Mouse (Mus musculus) neutrophil, adult 5-6 weeks (primary cell): ENCODE data around the gene Ankrd44. TPM values are rescaled to one million over a fixed set of nuclear protein-coding genes. Genes with fewer than 3 reads are reported as not detected.
A peak's percentile ranks its signal among the peaks of the same experiment; 100 is the strongest.
"Not testable (repeated sequence)": the region's sequence is repeated elsewhere in the genome, so short reads cannot be mapped to it uniquely, and the experiment has no call there.

Experiments used
- ATAC-seq: fragments of 151-379, 151-347 bp; 2 replicates; pipeline ENCODE4 v1.8.0; 2017; ENCODE audit warnings: mild to moderate bottlenecking, moderate TSS enrichment; ENCODE audit not compliant: insufficient number of reproducible peaks, poor library complexity, low FRiP score, severe bottlenecking; ENCODE audit errors: extremely low read depth
- total RNA-seq: library from RNA; stranded (forward); fragments of 200-1000 nt; gene quantifications from 2 replicates; pipeline ENCODE4 v1.2.3, GENCODE M21; 2017

Ankrd44 gene
- total RNA-seq = 387 and 407 TPM in 2 replicates

GRCm38 (mm10) chr1:54925971-54926771 lies at the start of gene Ankrd44:
Ankrd44 (minus strand) TSS chr1:54926387.
- ATAC-seq = peak; percentile 71

GRCm38 (mm10) chr1:54971687-54972404 lies 45.7 kb upstream of the Ankrd44 start:
- no peak for ATAC-seq

DNA sequence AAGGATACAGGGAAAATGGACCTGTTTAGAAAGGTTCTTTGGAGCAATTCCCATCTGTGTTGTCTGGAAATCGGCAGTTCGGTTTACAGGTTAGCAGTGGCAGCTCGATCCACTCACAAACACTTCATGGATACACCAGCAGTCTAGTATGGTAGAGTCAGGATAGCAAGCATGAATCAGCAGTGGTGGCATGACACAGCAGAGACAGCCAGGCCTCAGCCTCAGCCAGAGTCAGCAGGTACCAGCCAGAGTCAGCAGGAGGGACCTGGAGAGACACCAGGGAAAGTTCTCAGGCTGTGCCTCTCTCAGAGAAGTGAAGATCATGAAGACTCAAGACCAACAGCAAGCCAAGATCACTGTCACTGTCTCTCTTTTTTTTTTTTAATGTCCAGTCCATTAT lies 40.7 kb upstream of the Ankrd44 start:
- no peak for ATAC-seq

- ATAC-seq = no peak
Measured at GRCm38 (mm10) chr1:54965159-54965995, 39.2 kb upstream of the Ankrd44 start.

DNA sequence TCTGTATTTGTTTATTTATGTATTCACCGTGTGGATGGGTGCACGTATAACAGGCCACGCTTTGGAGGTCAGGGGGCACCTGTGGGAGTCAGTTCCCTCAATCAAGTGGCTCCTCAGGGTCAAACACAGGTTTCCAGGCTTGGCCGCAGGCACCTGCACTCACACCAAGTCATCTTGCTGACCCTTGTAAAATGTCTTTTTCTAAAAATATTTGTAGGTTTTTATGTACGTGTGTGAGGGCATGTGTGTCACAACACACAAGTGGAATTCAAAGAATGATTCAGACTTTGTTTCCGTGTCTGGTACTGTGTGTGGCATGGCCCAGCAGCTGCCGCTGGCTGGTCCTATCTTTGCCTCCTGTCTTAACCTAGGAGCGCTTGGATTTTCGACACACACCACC lies 35.5 kb upstream of the Ankrd44 start:
- ATAC-seq = no peak

GRCm38 (mm10) chr1:54960613-54961165 lies 34.5 kb upstream of the Ankrd44 start:
- ATAC-seq = no peak

- ATAC-seq = no peak
Measured at GRCm38 (mm10) chr1:54958525-54958924, 32.3 kb upstream of the Ankrd44 start.

DNA sequence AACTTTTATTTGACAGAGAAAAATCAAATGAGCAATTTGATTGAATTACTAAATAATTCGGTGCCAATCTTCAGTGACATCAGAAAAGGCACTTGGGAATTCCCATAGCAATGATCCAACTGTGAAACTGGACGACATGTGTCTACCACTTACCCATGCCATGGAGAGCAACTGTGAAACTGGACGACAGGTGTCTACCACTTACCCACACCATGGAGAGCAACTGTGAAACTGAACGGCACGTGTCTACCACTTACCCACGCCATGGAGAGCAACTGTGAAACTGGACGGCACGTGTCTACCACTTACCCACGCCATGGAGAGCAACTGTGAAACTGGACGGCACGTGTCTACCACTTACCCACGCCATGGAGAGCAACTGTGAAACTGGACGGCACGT lies 30.8 kb upstream of the Ankrd44 start:
- not testable (repeated sequence) for ATAC-seq

GRCm38 (mm10) chr1:54954856-54955255 lies 28.7 kb upstream of the Ankrd44 start:
- no peak for ATAC-seq

GRCm38 (mm10) chr1:54944648-54945047 lies 18.5 kb upstream of the Ankrd44 start:
- no peak for ATAC-seq

GRCm38 (mm10) chr1:54935466-54935865 lies 9.3 kb upstream of the Ankrd44 start:
- ATAC-seq = no peak

- no peak for ATAC-seq
Measured at GRCm38 (mm10) chr1:54934911-54935310, 8.7 kb upstream of the Ankrd44 start.

GRCm38 (mm10) chr1:54933646-54934045 lies 7.5 kb upstream of the Ankrd44 start:
- no peak for ATAC-seq

DNA sequence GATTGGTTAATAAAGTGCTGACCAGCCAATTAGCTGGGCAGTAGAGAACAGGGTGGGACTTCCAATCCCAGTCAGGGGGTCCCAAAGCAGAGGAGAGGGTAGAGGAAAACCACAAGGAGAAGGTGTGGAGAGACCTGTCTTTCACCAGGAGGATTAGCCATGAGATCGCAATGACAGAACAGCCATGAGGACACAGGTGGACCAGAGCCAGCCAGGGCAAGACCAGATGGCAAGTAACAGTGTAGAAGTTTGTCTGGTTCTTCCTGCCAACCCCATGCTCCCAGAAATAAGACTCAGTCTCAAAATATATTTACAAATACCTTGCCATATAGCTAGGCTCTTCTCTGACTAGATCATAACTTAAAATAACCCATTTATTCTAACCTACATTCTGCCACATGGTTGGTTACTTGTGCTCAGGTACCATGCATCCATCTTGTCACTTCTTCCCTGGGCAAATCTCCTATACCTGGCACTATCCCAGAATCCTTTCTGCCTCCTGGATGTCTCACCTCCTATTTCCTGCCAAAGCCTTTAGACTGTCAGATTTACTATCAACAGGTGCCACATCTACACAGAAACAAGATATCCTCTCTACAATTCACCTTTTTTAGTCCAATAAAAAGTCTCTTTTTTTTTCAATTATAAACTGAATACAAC lies 6.4 kb upstream of the Ankrd44 start:
- ATAC-seq = no peak

- no peak for ATAC-seq
Measured at GRCm38 (mm10) chr1:54931231-54931630, 5.0 kb upstream of the Ankrd44 start.

GRCm38 (mm10) chr1:54930670-54931200 lies 4.5 kb upstream of the Ankrd44 start:
- no peak for ATAC-seq

DNA sequence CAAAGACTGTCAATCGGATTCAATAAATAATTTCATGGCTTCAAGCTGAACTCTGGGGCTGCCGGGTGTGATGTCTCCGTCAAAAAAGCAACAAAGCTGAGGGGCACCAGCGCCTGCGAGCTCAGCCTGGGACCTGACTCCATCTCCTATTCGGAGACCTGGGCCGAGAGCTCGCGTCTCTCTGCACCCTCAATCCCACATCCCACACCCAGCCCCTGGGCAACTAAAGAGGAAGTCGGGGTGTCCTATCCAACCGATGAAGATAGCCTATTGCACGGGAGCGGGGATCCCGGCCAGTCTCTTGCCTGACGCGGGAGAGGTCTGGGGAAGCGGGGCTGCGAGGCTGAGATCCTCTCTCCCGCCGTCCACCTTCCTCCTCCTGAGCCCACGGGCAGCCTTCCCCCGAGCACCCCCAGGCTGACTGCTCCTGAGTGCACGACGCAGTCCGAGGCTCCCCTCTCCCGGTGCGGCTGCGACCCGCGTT lies 694 bp downstream of the Ankrd44 start:
- peak; percentile 17; the same call in 1 of the 2 replicates for ATAC-seq

DNA sequence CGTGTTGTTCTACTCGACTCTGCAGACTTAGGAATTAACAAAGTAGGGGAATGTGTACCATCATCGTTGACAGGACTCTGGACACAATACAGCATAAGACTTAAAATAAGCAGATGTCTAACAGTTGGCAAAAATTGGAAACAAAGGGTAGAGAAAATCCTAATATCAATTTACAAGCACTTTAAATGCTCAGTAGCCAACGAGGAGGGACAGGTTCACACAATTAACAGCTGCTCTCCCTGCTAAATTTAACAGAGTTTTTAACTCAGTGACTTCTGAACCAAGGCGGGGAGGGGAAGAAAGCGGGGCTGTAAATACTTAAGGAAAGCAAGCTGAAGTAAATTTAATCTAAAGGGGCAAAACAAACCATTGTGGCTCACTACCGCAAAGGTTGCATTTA lies 1.4 kb downstream of the Ankrd44 start:
- no peak for ATAC-seq
